Mouse (Mus musculus) mature B cell (primary cell): Measurements from ENCODE around the gene Rev3l.
"Not testable (repeated sequence)": the region's sequence is repeated elsewhere in the genome, so short reads cannot be mapped to it uniquely, and the experiment has no call there.

Source experiments
- in situ Hi-C: fragments of 300-500 bp; cut with MboI; formaldehyde crosslinking; loops from 2 replicates; pipeline ENCODE4 v1.14.3; 2019

Rev3l gene

GRCm38 (mm10) chr10:39785241-39785640 lies 53.3 kb downstream of the Rev3l start:
- in situ Hi-C loops = no loop called here

DNA sequence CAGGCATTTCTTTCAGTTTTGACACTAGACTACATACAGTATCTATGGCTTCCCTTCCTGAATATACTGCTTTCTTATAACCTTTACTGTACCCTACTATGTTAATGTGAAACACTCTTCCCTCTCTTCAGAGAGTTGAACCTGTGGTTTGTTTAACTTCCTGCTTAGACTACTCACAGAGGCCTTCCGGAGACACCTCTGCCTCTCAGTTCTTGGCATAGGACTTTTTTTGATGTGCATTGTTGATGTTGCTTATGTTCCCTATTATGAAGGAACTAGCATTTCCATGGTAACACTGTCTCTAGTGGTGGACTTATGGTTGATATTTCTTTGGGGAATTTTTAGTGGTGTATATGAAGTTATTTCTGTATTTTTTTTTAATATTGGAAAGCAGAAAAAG lies 61.4 kb downstream of the Rev3l start:
- in situ Hi-C loops = no loop called here

GRCm38 (mm10) chr10:39811507-39811906 lies 79.6 kb downstream of the Rev3l start:
- in situ Hi-C loops = no loop called here

GRCm38 (mm10) chr10:39842621-39843020 lies 110.7 kb downstream of the Rev3l start:
- in situ Hi-C loops = no loop called here

DNA sequence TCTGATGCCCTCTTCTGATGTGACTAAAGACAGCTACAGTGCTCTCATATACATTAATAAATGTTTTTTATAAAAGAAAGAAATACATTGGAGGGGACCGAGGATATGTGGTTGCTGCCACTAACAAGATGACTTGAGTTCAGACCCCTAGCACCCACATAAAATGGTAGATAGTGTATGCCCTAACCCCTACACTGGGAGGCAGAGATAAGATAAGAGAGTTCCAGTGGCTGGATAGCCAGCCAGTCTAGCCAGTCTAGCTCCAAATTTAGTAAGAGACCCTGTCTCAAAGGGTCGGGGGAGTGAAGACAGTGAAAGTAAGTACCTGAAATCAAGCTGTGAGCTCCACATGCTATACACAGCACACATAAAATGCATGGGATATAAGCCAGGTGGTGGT lies 133.6 kb downstream of the Rev3l start:
- in situ Hi-C loops = no loop called here

DNA sequence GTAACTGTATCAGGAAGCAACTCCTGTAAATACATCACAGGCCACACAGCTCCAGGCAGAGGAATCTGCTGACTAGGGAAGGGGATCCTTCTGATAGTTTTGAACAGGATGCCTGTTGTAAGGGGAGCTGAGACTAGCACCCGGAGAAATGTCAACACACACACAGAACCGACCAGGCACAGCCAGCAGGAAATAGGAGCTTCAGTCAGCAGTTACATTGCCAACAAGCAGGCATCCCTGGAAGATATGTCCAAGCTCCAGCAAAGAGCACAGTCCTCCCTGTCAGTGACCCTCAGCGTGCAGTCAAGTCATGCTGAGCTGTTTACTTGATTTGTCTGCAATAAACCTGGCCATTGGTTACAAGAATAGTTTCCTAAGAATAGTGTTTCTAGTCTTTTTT lies 156.7 kb downstream of the Rev3l start:
- in situ Hi-C loops = no loop called here

DNA sequence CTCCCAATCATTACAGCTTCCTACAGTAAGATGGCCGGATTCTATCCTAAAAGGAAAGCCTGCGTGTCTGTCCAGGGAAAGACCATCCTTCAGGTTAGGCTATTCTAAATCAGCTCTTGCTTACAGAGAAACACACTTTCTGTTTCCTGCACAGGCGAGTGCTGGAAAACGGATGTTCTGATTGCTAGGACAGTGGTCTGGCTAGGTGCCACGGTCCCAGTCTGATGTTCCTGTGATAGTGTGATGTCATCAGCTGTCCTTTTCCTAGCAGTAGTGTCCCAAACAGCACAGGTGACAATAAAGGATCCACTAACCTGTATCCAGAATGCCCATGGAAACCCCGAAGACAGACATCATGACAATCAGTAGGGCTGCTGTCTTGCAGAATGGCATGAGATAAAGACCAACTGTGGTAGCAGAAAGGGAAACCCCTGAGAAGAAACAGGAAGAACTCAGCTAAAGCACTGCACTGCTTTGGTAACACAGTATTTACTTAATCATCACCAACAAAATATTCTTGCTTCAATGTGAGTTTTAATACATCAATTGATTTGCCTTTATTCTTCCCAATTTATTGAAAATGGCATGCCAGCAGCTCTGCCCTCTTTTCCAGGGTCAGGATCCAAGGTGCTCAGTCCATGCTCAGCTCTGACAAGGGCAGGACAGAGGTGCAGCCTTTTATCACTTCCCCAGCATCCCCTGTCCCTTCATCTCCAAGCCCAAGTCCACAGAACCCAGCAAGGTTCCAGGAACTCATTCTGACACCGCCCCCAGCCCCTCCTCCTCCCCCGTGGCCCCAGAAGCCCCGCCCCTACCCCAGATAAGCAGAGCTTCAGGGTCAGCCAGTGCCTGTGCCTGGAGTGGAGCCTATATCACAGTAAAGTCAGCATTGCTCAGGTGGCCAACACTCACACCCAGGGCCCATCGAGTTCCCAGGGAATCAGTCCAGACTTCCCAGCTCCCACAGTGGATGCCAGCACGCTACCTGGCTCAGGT lies 162.1 kb downstream of the Rev3l start:
- in situ Hi-C loops = no loop called here

- in situ Hi-C loops = no loop called here
Measured at GRCm38 (mm10) chr10:39896503-39896902, 164.6 kb downstream of the Rev3l start.

GRCm38 (mm10) chr10:39898874-39899371 lies 167.0 kb downstream of the Rev3l start, which contains the start of gene Mfsd4b4:
Mfsd4b4 (minus strand) TSS chr10:39899238.
- in situ Hi-C loops = no loop called here

DNA sequence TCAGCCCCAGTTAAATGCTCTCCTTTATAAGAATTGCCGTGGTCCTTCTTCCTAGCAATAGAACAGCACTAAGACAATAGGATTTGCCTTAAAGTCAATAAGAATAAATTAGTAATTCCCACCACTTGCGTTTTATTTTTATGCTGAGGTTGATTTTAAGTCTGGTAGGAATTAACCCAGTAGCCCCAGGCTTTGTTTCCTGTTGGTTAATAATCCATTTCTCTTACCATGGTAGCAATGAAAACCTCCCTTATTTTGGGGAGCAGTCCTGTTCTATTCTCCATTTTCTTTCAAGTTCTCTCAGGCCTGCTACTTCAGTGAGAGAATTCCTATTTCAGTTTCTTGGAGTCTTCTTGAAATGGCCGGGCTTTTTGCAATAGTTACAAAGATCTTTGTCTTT lies 172.3 kb downstream of the Rev3l start:
- in situ Hi-C loops = no loop called here

GRCm38 (mm10) chr10:39906799-39907658 lies 175.1 kb downstream of the Rev3l start:
- in situ Hi-C loops = no loop called here

DNA sequence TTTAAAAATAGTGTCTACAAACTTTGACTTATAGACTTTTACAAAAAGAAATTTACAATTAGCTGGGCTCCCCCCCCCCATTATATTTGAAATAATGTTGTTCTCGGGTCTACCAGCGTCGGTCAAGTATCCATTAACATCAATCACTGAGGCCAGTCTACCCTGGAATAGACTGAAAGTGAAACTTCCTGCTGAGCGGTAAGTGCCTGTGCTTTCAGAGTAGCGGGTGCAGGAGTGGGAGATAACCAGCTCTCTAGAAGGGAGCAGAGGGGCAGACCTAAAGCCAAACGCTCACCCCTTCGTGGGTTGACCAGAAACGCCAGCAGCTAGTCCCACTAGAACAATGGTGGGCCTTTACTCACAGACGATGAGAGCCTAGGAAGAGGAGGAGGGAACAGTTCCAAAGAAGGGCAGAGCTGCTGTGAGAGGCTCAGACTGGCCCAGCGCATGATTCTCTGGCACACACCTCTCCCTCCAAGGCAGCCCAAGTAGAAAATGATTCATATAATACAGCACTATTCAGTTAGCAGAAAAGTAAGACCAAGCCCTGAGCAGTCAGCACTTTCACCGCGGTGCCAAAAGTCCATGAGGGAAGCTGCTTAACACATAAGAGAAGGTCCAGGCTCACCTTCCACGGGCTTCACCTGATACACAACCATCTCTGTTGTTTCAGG lies 177.0 kb downstream of the Rev3l start:
- in situ Hi-C loops = no loop called here

- in situ Hi-C loops = no loop called here
Measured at GRCm38 (mm10) chr10:39912616-39913015, 180.7 kb downstream of the Rev3l start.

- in situ Hi-C loops = not testable (repeated sequence)
Measured at GRCm38 (mm10) chr10:39924556-39924955, 192.6 kb downstream of the Rev3l start.
